Mouse (Mus musculus) myocyte (in vitro differentiated cells): ENCODE data around the gene Fkbp7. TPM values are rescaled to one million over a fixed set of nuclear protein-coding genes. Genes with fewer than 3 reads are reported as not detected.
A peak's percentile ranks its signal among the peaks of the same experiment; 100 is the strongest.

Experiments used
- H3K27me3 ChIP-seq: one replicate; pipeline ENCODE4 v1.6.1; 2011; ENCODE audit not compliant: control insufficient read depth, insufficient read depth, insufficient read length
- H3K36me3 ChIP-seq: one replicate; pipeline ENCODE4 v1.6.1; 2011; ENCODE audit not compliant: control insufficient read depth, insufficient read depth
- H3K4me2 ChIP-seq: one replicate; pipeline ENCODE4 v1.6.1; 2011; ENCODE audit warnings: low read depth, control low read depth
- H3K4me3 ChIP-seq: one replicate; pipeline ENCODE4 v1.5.1; 2011; ENCODE audit warnings: mild to moderate bottlenecking, control low read depth, moderate library complexity
- H3K79me2 ChIP-seq: one replicate; pipeline ENCODE4 v1.6.1; 2011; ENCODE audit not compliant: control insufficient read depth, insufficient read depth
- H3ac ChIP-seq: one replicate; pipeline ENCODE4 v1.6.1; 2011; ENCODE audit not compliant: control insufficient read depth, insufficient read length
- CEBPB ChIP-seq: IDR thresholded peaks from 2 replicates; pipeline ENCODE4 v1.6.1; 2011; ENCODE audit warnings: mild to moderate bottlenecking, moderate library complexity; ENCODE audit not compliant: poor library complexity, insufficient read depth, severe bottlenecking
- E2F4 ChIP-seq: IDR thresholded peaks from one replicate; pipeline ENCODE4 v1.6.1; 2011; ENCODE audit warnings: mild to moderate bottlenecking, control low read depth, moderate library complexity; ENCODE audit not compliant: insufficient read depth
- MAX ChIP-seq: IDR thresholded peaks from one replicate; pipeline ENCODE4 v1.6.1; 2011; ENCODE audit warnings: low read depth, mild to moderate bottlenecking, control low read depth
- MYOD1 ChIP-seq, 3 experiments: IDR thresholded peaks; one replicate each; pipeline ENCODE4 v1.6.1; 2011; ENCODE audit warnings: control low read depth in 2 of 3, low read depth in 2 of 3, mild to moderate bottlenecking in 2 of 3, moderate library complexity in 1 of 3; ENCODE audit not compliant: insufficient read length in 2 of 3, control insufficient read depth in 1 of 3
- MYOG ChIP-seq, 3 experiments: IDR thresholded peaks; one replicate each; pipeline ENCODE4 v1.6.1; 2011; ENCODE audit warnings: control low read depth in 2 of 3, low read depth in 2 of 3, mild to moderate bottlenecking in 2 of 3; ENCODE audit not compliant: insufficient read length in 2 of 3, control insufficient read depth in 1 of 3, insufficient read depth in 1 of 3
- POLR2A ChIP-seq: IDR thresholded peaks from one replicate; pipeline ENCODE4 v1.6.1; 2011; ENCODE audit warnings: low read depth, mild to moderate bottlenecking, control low read depth, moderate library complexity; ENCODE audit not compliant: insufficient read length
- POLR2AphosphoS2 ChIP-seq: IDR thresholded peaks from one replicate; pipeline ENCODE4 v1.6.1; 2011; ENCODE audit warnings: low read depth, control low read depth; ENCODE audit not compliant: insufficient read length
- REST ChIP-seq: IDR thresholded peaks from one replicate; pipeline ENCODE4 v1.6.1; 2011; ENCODE audit warnings: mild to moderate bottlenecking, control low read depth, moderate library complexity; ENCODE audit not compliant: insufficient read depth, insufficient read length
- SRF ChIP-seq: IDR thresholded peaks from one replicate; pipeline ENCODE4 v1.6.1; 2011; ENCODE audit warnings: low read depth; ENCODE audit not compliant: control insufficient read depth, insufficient read length
- TCF12 ChIP-seq: IDR thresholded peaks from one replicate; pipeline ENCODE4 v1.6.1; 2011; ENCODE audit warnings: mild to moderate bottlenecking, control low read depth; ENCODE audit not compliant: poor library complexity, insufficient read depth, severe bottlenecking
- TCF3 ChIP-seq: IDR thresholded peaks from one replicate; pipeline ENCODE4 v1.6.1; 2011; ENCODE audit warnings: low read depth, control low read depth; ENCODE audit not compliant: insufficient read length
- USF1 ChIP-seq: IDR thresholded peaks from one replicate; pipeline ENCODE4 v1.6.1; 2011; ENCODE audit warnings: low read depth, mild to moderate bottlenecking, control low read depth, moderate library complexity
- polyA plus RNA-seq: library from polyadenylated mRNA; unstranded; fragments of >200 nt; fragmentation: generic; extraction: Trizol; gene quantifications from one replicate; pipeline ENCODE4 v1.2.1, GENCODE M21; 2012; ENCODE audit warnings: missing spikeins

Fkbp7 gene
- polyA plus RNA-seq, 1 experiment: 34.8 TPM

DNA sequence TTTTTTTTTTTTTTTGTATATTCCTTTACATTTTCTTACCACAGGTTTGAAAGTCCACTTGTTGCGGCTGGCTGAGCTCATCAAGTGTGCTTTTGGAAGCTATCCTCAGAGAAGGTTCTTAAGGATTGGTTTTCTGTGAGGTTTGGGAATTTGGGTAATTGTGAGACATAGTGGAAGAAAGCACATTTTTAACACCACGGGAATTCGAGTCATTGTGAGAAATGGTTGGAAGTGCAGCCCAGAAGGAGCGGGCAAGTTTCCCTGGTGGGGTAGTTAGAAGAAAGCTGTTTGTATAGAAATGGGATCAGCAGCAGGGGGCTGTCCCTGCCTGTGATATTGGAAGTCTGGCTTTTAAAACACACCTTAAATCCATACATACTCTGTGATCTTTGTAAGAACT is 3.0 kb upstream of the Fkbp7 start:
- TF ChIP-seq SRF (no peak), MYOG (IDR thresholded peaks at IDR 0.05; ENCODE audit: control insufficient read depth in 1 of 3, insufficient read depth in 1 of 3, insufficient read length in 2 of 3, low read depth in 2 of 3) (no peak), CEBPB (no peak), TCF3 (no peak), TCF12 (no peak), MYOD1 (IDR thresholded peaks at IDR 0.05; ENCODE audit: control insufficient read depth in 1 of 3, insufficient read length in 2 of 3, low read depth in 2 of 3) (no peak), MAX (no peak), USF1 (no peak), E2F4 (no peak), REST (no peak), POLR2AphosphoS2 (no peak), POLR2A (no peak)
- Histone ChIP-seq H3K79me2 (peaks cover 53% of the 10 kb centered on the region), H3K27me3 (no peaks in the 10 kb centered on the region)

GRCm38 (mm10) chr2:76675451-76675850 is 2.5 kb upstream of the Fkbp7 start:
- peak overlapping the region; percentile 91 for H3K4me2 ChIP-seq
- H3K4me3 ChIP-seq: peak overlapping the region; percentile 37
- H3ac ChIP-seq: peak overlapping the region; percentile 8
- peaks cover 50% of the 10 kb centered on the region for H3K79me2 ChIP-seq
- H3K36me3 ChIP-seq: peaks cover 3% of the 10 kb centered on the region
- no peaks in the 10 kb centered on the region for H3K27me3 ChIP-seq
- TF ChIP-seq USF1 (no peak), CEBPB (no peak), REST (no peak), MYOG (IDR thresholded peaks at IDR 0.05; ENCODE audit: control insufficient read depth in 1 of 3, insufficient read depth in 1 of 3, insufficient read length in 2 of 3, low read depth in 2 of 3) (no peak), MAX (no peak), TCF12 (no peak)

More for the DNA sequence above, 3.0 kb upstream of the Fkbp7 start:
- H3K4me3 ChIP-seq: peak overlapping the region; percentile 37
- H3K36me3 ChIP-seq: peaks cover 7% of the 10 kb centered on the region
- peak overlapping the region; percentile 8 for H3ac ChIP-seq
- peak overlapping the region; percentile 91 for H3K4me2 ChIP-seq

GRCm38 (mm10) chr2:76674725-76675427 is 2.0 kb upstream of the Fkbp7 start, which contains the start of gene Plekha3:
Gene Plekha3 (plus strand): TSS chr2:76675281.
- Histone ChIP-seq H3ac (peak within 1 kb of the TSS; percentile 8), H3K4me3 (peak within 1 kb of the TSS; percentile 37)
- TF ChIP-seq E2F4: no peak
- TF ChIP-seq MAX: no peak
- TF ChIP-seq POLR2A: peak; percentile 78
- peak; percentile 60 for TF ChIP-seq POLR2AphosphoS2
- TF ChIP-seq TCF3: no peak
- no peak for TF ChIP-seq MYOG (IDR thresholded peaks at IDR 0.05; ENCODE audit: control insufficient read depth in 1 of 3, insufficient read depth in 1 of 3, insufficient read length in 2 of 3, low read depth in 2 of 3)
- no peak for TF ChIP-seq SRF
- TF ChIP-seq TCF12: no peak
- TF ChIP-seq MYOD1 (IDR thresholded peaks at IDR 0.05; ENCODE audit: control insufficient read depth in 1 of 3, insufficient read length in 2 of 3, low read depth in 2 of 3): peak in 1 of 3 experiments; percentile 1
- no peak for TF ChIP-seq REST
- TF ChIP-seq USF1: no peak

GRCm38 (mm10) chr2:76673472-76674081 is 661 bp upstream of the Fkbp7 start:
- TF ChIP-seq MYOG (IDR thresholded peaks at IDR 0.05; ENCODE audit: control insufficient read depth in 1 of 3, insufficient read depth in 1 of 3, insufficient read length in 2 of 3, low read depth in 2 of 3) (no peak), TCF12 (no peak), POLR2A (no peak), MYOD1 (IDR thresholded peaks at IDR 0.05; ENCODE audit: control insufficient read depth in 1 of 3, insufficient read length in 2 of 3, low read depth in 2 of 3) (no peak), E2F4 (no peak), REST (no peak), USF1 (no peak), MAX (no peak), POLR2AphosphoS2 (no peak), SRF (no peak), TCF3 (no peak), CEBPB (no peak)
- Histone ChIP-seq H3K4me3 (peak overlapping the region; percentile 33), H3K79me2 (peaks cover 31% of the 10 kb centered on the region), H3ac (no peak overlapping the region), H3K4me2 (peak overlapping the region; percentile 77), H3K27me3 (no peaks in the 10 kb centered on the region), H3K36me3 (no peaks in the 10 kb centered on the region)

More at GRCm38 (mm10) chr2:76674725-76675427, 2.0 kb upstream of the Fkbp7 start, which contains the start of gene Plekha3:
- Histone ChIP-seq H3K27me3 (no peaks in the 10 kb centered on the region), H3K79me2 (peaks cover 44% of the 10 kb centered on the region), H3K36me3 (no peaks in the 10 kb centered on the region), H3K4me2 (peak within 1 kb of the TSS; percentile 91)
